Mouse (Mus musculus): ENCODE measurements at regions not wholly inside any gene's neighbourhood (a gene's known extent, or its start where the extent isn't known, plus 50 kb on each side); places are given as distances from the start of the nearest gene placed in this dataset.

- ATAC-seq (ENCODE audit: extremely low read depth, insufficient number of reproducible peaks, low FRiP score, poor library complexity, severe bottlenecking) = no peak
These were observed 138.8 kb upstream of the Gpc5 start for GRCm38 (mm10) chr14:114953070-114953665.

DNA sequence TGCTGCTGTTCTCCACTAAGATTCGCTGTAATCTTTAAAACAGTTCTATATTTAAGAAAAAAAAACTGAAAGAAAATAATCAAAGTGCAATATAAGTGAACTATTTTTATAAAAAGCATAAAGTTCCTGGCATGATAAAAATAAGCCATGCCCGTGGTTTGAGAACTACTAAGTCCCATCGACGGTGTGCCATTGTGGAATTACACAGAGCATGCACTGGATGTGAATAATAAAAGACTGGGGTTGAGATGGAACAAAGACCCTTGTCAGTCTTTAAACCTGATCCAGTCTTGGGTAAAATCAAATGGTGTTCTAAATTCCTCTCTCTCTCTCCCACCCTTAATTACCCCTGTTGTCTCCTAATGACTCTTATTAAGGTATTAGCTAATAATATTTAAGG is 137.7 kb upstream of the Gpc5 start:
- ATAC-seq (ENCODE audit: extremely low read depth, insufficient number of reproducible peaks, low FRiP score, poor library complexity, severe bottlenecking) = no peak

DNA sequence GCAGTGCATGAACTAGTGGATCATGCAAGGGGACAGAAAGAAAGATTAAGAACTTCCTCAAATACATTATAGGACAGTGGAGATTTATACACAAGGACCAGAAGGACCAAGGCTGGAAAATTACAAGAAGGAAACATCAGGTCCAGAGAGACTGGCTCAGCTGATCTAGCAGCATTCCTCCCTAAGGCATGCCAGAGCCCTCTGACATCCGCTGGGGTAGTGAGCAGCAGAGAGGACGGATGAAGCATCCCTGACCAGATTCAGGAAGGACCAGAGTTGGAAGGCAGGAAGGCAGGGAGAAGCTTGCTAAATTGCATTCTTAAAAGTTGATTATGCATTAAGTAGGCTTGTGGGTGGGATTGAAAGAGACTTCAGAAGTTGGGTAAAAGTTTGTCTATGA is 136.4 kb upstream of the Gpc5 start:
- ATAC-seq (ENCODE audit: extremely low read depth, insufficient number of reproducible peaks, low FRiP score, poor library complexity, severe bottlenecking) = no peak

- no peak for ATAC-seq (ENCODE audit: extremely low read depth, insufficient number of reproducible peaks, low FRiP score, poor library complexity, severe bottlenecking)
These were observed 131.7 kb upstream of the Gpc5 start for GRCm38 (mm10) chr14:114960273-114960672.

- no peak for ATAC-seq (ENCODE audit: extremely low read depth, insufficient number of reproducible peaks, low FRiP score, poor library complexity, severe bottlenecking)
These were observed 126.1 kb upstream of the Gpc5 start for GRCm38 (mm10) chr14:114965941-114966340.

DNA sequence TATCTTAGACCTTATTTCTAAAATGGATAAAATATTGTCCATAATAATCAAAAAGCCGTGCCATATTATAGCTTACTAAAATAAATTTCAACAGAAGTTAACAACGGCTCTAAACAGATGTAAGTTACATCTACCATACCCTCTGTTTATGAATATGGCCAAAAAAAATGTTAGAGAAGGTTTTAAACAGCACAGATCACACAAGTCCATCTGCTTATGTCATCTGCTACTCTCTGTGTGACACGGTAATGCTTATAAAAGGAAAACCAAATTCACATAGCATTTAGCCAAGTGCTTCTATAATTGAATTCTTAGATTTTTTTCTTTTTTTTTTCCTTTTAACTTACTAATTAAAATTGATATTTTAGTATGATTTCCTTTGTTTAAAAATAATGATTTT is 123.0 kb upstream of the Gpc5 start:
- no peak for ATAC-seq (ENCODE audit: extremely low read depth, insufficient number of reproducible peaks, low FRiP score, poor library complexity, severe bottlenecking)

DNA sequence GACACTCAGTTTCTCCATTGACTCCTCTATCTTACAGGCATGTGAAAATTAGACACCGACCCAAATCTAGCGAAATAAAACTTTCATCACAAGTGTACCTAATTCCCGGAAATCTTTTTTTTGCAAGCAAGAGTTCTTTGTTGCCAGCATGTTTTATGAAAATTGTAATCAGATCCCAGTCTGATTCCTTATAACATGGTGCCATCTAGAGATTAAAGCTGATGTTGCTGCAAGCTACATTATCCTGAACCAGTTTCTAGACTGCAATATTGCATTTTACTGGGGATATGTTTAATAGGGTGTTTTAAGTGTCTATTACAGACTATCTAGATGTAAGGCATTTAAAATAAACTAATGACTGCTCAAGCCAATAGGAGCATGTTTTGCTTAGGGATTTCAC is 110.9 kb upstream of the Gpc5 start:
- no peak for ATAC-seq (ENCODE audit: extremely low read depth, insufficient number of reproducible peaks, low FRiP score, poor library complexity, severe bottlenecking)

- no peak for ATAC-seq (ENCODE audit: extremely low read depth, insufficient number of reproducible peaks, low FRiP score, poor library complexity, severe bottlenecking)
These were observed 88.8 kb upstream of the Gpc5 start for GRCm38 (mm10) chr14:115003223-115003622.

- ATAC-seq (ENCODE audit: extremely low read depth, insufficient number of reproducible peaks, low FRiP score, poor library complexity, severe bottlenecking) = no peak
These were observed 87.1 kb upstream of the Gpc5 start for GRCm38 (mm10) chr14:115004733-115005405.

DNA sequence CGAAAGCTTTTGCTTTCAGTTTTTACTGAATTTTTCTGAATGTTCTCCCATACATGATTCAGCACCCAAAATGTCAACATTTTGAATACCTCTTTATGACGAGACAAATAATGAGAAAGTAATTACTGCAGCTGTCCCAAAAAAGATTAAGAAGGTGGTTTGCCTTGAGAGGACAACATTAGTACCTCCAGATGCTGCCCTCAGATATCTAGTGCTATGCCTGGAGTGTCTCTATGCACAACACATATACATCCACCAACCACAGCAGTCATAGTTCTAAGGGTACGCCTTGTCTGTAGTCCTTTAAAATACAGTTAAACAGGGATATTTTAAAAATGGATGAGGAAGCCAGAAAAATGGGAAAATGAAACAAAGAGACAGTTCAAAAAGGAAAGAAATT is 81.1 kb upstream of the Gpc5 start:
- ATAC-seq (ENCODE audit: extremely low read depth, insufficient number of reproducible peaks, low FRiP score, poor library complexity, severe bottlenecking) = no peak

DNA sequence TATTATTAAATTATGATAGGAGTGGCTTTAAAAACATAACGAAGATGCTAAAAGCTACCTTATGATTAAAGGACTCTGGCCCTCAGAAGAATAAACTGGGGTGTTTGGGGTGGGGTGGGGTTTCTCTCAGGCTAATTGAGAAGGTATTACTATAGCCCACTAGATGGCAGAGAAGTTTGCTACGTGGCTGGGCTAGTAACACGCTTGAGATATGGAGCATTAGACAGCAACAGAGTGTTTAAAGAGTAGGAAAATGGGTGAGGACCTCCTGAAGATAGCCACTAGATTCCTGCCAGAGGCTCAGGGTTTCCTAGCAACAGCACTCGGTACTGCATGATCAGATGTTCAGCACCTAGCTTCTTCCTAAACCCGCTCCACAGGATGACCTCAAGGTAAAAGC is 76.7 kb upstream of the Gpc5 start:
- ATAC-seq (ENCODE audit: extremely low read depth, insufficient number of reproducible peaks, low FRiP score, poor library complexity, severe bottlenecking) = peak; percentile 6; the same call in 1 of the 2 replicates

- peak; percentile 90 for ATAC-seq (ENCODE audit: extremely low read depth, insufficient number of reproducible peaks, low FRiP score, poor library complexity, severe bottlenecking)
These were observed 74.4 kb upstream of the Gpc5 start for GRCm38 (mm10) chr14:115017410-115018153.

DNA sequence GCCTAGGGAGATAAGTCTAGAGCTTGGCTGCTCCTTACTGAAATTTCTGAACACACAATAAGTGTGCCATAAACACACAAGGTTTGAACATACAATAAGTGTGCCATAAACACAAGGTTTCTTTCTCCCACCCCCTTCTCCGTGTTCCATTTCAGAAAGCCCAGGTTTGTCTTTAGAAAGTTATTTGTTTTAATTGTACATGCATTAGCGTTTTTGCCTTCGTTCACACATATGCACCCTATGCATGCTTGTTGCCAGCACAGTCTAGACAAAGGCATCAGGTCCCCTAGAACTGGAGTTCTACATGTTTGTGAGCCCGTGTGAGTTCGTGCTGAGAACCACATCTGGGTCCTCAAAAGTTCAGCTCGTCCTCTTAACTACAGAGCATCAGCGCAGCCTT is 64.0 kb upstream of the Gpc5 start:
- ATAC-seq (ENCODE audit: extremely low read depth, insufficient number of reproducible peaks, low FRiP score, poor library complexity, severe bottlenecking) = no peak

DNA sequence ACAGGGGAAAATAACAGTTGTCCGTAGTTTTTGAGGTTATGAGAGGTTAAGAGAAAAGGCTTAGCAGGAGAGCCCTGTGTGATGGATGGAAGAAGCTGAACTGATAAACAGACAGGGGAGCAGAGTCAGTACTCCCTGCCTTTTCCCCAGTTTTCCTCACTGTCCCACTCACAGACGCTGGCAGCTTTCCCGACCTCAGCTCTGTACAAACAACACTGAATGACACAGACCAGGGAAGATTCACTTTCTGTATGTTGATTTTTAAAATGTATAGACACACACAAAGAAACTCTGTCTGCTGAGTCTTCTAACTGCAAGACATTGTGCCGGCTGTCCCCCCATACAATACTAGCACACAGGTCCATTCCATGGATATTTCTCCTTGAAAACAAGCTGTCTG is 60.3 kb upstream of the Gpc5 start:
- ATAC-seq (ENCODE audit: extremely low read depth, insufficient number of reproducible peaks, low FRiP score, poor library complexity, severe bottlenecking) = no peak

- no peak for ATAC-seq (ENCODE audit: extremely low read depth, insufficient number of reproducible peaks, low FRiP score, poor library complexity, severe bottlenecking)
These were observed 58.5 kb upstream of the Gpc5 start for GRCm38 (mm10) chr14:115033375-115033969.

- ATAC-seq (ENCODE audit: extremely low read depth, insufficient number of reproducible peaks, low FRiP score, poor library complexity, severe bottlenecking) = no peak
These were observed 57.1 kb upstream of the Gpc5 start for GRCm38 (mm10) chr14:115034718-115035437.

- no peak for ATAC-seq (ENCODE audit: extremely low read depth, insufficient number of reproducible peaks, low FRiP score, poor library complexity, severe bottlenecking)
These were observed 54.8 kb upstream of the Gpc5 start for GRCm38 (mm10) chr14:115037086-115037793.

GRCm38 (mm10) chr14:115038788-115039187 is 53.2 kb upstream of the Gpc5 start:
- ATAC-seq (ENCODE audit: extremely low read depth, insufficient number of reproducible peaks, low FRiP score, poor library complexity, severe bottlenecking) = no peak

- ATAC-seq (ENCODE audit: extremely low read depth, insufficient number of reproducible peaks, low FRiP score, poor library complexity, severe bottlenecking) = no peak
These were observed 52.5 kb upstream of the Gpc5 start for GRCm38 (mm10) chr14:115039524-115039923.
